Mouse (Mus musculus) CD4-positive helper T cell, adult 2 months (primary cell): Measurements from ENCODE around the gene Gmpr2.

Source experiments
- DNase-seq: peaks from one replicate; pipeline ENCODE4 v3.0.0-alpha.2; 2012; ENCODE audit warnings: low read depth, missing footprints, low spot score

The Gmpr2 gene

DNA sequence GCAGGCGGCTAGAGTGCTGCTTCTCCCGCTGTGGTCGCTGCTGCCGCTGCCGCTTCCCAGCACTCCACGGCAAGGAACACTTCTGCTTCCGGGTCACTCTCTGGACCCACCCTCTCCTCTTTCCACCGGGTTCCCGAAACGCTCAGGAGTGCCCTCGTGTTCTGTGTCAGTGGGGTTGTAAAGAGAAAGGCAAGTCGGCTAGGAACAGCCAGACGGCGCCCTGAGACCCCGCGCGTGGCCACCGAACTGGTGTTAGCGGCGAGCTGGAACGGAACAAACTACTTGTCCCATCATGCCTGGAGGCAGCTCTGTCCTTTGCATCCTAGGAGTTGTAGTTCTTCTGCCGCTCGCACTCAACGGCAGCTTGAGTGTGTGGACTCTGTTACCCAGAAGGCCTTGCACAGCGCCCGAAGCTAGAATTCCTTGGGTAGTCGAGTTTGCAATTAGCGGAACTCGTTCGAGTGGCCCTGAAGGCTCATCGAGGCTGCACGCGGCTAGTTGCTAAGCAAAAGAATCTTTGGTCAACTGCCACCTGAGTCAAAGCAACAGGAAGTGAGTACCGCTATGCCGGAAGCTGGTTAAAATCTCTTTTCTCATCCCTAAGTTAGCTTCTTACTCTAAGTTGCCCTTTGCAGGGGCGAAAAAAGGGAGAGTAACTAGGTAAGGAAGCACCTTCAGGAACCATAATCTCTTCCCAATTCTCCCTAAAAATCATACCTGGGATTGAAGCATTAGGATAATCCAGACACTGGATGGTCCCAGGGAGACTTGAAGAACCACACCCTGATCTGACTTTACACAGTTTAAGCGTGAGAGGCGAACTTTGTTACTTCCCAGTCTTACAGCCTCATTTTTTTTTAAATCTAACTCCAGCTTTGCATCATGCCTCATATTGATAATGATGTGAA lies at the start of gene Gmpr2, which contains the start of gene Nedd8:
Gene Gmpr2, plus strand, starts transcription at position 109 of the 908 bp plus-strand sequence.
Gene Nedd8, minus strand, starts transcription at position 292 of the 908 bp plus-strand sequence.
- peak; percentile 96 for DNase-seq

- DNase-seq, result no peak
Measured at GRCm38 (mm10) chr14:55628077-55628827, 43.5 kb upstream of the Gmpr2 start.

GRCm38 (mm10) chr14:55629312-55629711 lies 42.4 kb upstream of the Gmpr2 start:
- peak; percentile 76 for DNase-seq

DNA sequence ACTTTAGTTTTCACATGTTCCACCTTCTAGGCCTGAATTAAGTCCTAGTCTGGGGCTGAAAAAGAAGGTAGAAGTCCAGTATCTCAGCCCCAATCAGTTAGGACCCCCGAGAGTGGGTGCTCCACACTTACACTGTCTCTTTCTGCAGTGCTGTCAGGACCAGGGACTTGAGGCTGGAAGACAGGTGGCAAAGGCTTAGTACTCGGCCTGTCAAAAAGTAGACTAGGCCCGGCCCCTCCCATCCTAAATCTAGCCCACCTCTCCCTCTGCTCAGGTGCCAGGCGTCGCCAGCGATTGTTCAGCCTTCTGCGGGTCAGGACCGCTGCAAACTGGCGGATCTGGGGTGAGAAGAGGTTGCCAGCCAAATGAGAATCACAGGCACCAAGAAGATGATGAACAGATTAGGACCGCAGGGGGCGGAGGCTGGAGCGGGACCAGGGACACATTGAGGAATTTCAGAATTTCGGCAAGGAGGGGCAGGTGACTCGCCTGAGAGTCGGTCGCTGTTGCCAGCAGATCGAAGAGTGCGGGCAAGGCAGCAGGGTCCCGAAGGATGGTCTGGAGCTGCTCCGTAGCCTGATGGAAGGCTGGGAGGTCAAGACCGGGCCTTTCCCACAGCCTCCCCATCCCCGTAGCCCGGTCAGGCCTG lies 36.7 kb upstream of the Gmpr2 start:
- no peak for DNase-seq

- DNase-seq, result peak; percentile 93
Measured at GRCm38 (mm10) chr14:55635523-55636007, 36.2 kb upstream of the Gmpr2 start, which contains the start of gene Ipo4. TSS of gene Ipo4 (minus strand) at chr14:55635957.

DNA sequence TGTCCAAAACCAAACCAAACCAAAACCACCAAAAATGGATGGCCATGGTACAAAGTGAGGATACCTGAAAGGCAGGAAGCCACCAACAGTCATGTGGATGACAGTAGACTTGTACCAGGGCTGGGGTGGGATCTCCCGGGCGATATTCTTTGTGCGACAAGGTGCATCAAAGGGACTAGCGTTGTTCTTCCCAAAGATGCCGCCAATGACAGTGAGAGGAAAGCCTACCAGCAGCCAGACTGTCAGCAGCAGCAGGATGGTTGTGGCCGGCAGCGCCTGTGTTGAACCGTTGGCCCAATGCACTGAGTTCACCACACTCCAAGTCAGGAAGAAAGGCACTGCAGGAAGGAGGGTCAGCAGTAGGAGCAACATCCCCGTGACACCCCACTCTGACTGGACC lies 33.9 kb upstream of the Gmpr2 start, which contains the start of gene Gm49378:
Gene Gm49378, minus strand, starts transcription at position 101 of the 400 bp plus-strand sequence.
- no peak for DNase-seq

DNA sequence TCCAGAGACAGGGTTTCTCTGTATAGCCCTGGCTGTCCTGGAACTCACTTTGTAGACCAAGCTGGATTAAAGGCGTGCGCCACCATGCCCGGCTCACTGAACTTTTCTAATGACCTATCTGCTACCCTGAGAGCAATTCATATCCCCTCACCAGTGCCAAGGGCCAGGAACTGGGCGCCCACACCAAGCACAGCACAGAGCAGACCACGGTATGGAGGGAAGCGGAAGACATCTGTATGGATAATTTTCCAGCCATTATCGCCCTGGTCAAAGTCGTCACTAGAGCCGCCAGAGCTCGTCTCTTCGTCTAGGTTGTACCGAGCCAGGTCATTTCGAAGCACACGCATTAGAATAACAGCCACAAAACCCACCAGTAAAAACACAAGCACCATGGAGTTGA lies 30.9 kb upstream of the Gmpr2 start:
- no peak for DNase-seq

- DNase-seq, result no peak
Measured at GRCm38 (mm10) chr14:55641291-55641690, 30.4 kb upstream of the Gmpr2 start.

DNA sequence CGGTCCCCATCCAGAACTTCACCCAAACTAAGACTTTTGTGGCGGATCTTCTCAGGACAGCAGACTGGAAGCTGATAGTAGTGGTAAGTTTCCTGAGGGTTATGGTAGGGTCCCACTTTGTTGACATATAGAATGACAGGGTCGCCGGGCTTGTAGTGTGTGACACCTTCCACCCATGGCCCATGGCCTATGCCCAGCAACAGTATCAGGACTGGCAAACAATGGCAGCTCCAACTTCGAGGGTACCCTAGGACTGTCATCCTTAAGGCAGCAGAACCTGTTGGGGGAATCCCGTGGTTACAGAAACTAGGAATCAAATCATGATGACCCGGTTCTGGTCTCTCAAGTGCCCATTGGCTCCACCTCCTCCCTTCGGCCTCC lies 29.1 kb upstream of the Gmpr2 start:
- DNase-seq, result no peak

DNA sequence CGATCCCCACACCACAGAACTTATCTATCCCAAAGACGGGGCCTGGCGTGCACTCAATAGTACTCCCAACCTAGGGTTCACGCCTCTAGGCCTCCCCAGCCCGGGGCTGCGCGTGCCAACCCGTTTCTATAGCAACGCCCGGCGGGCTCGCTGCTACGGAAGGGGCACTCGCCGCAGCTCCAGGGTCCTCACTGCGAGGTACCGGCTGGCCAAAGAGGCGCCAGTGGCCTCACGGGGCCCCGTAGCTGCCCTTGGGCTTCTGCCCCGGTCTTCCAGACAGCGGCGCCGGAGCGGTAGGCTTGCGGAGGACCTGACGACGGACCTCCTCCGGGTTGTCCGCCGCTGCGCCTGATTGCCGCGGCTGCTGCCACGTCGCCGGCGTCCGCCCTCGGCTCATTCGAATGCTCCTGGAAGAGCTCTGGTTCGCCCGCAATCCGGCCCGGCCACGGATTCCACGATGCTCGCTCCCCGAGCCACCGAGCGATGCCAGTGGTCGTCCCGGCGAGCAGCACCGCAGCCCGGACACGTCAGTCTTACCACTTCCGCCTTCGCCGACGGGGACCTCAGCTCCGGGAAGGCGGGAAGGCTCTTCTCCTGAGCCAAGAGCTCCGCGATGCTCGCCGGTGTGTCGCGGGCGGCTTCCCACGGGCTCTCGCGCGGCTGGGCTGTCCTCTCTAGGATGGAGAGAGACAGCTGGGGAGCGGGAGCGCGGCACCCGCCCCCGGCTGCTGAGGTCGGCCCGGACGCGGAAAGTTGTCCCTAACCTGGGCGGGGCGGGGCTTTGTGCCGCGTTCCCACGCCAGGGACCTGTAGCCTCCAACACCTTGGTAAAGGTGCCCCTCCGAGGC lies 28.5 kb upstream of the Gmpr2 start, which contains the start of gene Tm9sf1:
Gene Tm9sf1, minus strand, starts transcription at position 747 of the 848 bp plus-strand sequence.
- DNase-seq, result peak; percentile 89

DNA sequence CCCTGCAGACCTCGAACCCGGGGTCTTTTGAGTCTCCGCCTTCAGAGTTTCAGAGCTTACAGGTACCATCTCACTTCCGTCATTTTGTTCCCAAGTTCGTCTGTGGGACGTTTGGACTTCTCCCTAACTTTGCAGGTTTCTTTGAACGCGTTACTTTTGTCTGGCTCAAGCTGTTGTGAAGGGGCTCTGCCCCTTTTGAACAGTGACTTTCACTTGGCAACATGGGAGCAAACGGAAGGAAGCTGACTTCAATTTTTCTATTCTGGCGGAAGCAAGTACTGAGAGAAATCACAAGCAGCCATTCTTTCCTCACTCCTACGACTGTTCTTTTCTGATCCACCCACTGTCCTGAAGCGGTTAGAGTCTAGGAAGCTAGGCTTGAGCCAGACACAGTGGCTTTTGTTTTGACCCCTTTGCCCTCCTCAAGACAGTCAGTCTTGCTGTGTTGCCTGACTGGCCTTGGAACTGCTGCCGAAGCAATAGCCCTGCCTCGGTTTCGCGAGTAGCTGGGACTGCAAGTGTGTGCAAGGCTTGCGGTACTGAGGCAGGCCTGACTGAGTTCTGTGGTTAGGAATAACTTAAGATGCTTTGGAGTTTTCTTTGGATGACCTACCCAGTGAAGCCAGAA lies 27.4 kb upstream of the Gmpr2 start:
- DNase-seq, result peak; percentile 62

DNA sequence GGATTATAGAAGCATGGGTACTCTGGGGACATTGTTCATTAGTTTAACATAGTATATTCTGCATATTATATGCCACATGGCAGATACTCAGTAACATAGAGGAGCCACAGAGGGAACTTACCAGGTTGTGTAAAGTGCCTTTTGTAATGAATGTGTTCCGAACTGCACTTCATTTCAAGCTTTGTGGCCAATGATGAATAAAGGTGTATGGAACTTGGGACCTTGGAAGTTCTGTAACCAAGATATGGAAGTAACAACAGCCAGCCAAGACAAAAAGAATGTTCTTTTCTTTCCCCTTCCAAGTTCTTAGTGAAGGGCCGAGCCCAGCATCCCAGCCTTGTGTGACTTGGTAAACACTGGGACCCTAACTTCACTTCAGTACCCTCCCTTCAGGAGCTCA lies 21.9 kb upstream of the Gmpr2 start, which contains the start of gene Tssk4:
Gene Tssk4, plus strand, starts transcription at position 301 of the 400 bp plus-strand sequence.
- DNase-seq, result no peak

GRCm38 (mm10) chr14:55651528-55651927 lies 20.2 kb upstream of the Gmpr2 start:
- DNase-seq, result no peak

- DNase-seq, result no peak
Measured at GRCm38 (mm10) chr14:55656935-55657334, 14.8 kb upstream of the Gmpr2 start.

DNA sequence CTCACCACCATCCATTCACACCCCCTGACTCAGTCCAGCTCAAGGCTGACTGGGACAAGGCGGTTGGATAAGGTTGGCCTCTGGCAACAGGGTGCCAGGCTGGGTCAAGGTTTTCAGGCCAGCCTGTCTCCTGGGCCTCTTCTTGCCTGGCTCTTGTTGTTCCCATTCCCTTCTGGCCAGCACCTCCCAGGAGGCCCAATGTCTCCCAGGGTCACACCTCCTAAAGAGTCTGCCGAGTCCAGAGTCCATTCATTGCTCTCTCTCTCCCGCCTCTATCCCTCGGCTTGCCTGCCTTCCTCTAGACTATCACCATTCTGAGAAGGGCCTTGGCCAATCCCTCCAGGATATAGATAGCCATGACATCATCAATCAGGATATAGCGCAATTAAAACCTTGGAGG lies 13.7 kb upstream of the Gmpr2 start:
- DNase-seq, result no peak

DNA sequence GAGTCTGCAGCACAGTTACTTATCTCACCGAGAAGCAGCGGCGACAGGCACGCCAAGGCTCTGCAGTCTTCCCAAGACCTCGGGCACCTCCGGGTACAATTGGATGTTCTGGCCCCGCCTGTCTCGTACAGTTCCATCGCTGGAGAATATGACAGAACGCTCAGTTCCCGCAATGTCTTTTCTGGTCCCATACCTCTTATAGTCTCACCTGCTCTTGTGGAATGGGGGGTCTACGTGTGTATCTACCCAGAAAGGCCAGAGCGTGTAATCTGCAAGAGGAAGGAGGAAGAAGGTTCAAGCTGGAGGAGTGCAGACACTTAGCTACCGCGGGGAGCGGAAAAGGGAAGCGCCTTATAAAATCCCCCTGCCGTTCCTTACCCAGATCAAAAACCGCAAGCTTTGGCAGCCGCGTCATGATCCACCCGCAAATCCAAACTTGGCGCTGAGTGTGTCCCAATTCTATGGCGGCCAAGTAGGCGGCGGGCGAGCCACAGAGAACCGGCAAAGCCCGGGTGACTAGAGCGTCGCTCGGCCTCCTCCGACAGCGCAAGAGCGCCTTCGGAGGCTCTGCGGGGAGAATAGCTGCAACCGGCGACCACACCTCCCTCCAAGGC lies 11.7 kb upstream of the Gmpr2 start, which contains the start of gene Mdp1:
Gene Mdp1, minus strand, starts transcription at position 549 of the 614 bp plus-strand sequence.
- DNase-seq, result peak; percentile 90

DNA sequence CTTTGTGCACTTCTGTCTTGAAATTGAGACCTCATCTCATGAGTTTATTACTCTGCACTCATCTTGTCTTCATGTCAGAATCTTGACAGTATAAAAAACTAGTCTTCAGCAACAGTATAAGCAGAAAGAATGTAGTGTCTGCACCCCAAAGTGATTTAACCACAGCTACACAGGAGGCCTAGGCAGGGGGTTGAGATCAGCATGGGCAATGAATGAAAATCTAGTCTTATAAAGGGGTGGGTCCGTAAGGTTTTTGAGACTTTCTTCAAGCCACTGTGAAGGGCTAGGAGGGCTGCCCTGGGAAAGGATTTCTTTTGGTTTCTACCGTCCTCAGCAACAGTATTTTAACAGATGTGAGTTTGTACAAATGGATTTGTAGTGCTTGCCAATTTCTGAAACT lies 11.1 kb upstream of the Gmpr2 start:
- no peak for DNase-seq

GRCm38 (mm10) chr14:55671486-55671832 lies 282 bp upstream of the Gmpr2 start:
- DNase-seq, result no peak

GRCm38 (mm10) chr14:55672741-55673060 lies 960 bp downstream of the Gmpr2 start:
- DNase-seq, result no peak

DNA sequence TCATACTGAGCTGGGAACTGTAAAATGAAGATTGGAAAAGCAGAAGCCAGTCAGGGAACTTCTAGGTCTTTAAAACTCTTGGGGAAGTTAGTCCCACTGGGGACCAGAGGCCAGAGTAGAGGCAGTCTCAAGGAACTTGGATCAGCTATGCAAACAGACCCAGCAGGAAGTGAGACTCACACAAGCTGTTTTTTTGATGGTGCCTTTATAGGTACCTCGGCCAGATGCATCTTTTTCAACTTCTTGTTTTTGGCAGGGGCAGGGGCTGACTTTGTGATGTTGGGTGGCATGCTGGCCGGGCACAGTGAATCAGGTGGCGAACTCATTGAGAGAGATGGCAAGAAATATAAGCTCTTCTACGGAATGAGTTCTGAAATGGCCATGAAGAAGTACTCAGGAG lies 5.9 kb downstream of the Gmpr2 start:
- DNase-seq, result no peak
